Mouse (Mus musculus) CD4-positive, CD25-positive, alpha-beta regulatory T cell, adult 4 months (primary cell): ENCODE results near the gene Fam98b. TPM values are rescaled to one million over a fixed set of nuclear protein-coding genes. Genes with fewer than 3 reads are reported as not detected.

ENCODE experiments used
- ATAC-seq: one replicate; pipeline ENCODE4 v1.8.0; 2017
- polyA plus RNA-seq, 2 experiments: library from polyadenylated mRNA; unstranded; fragments of 100-300 nt; shearing (Covaris generic); gene quantifications; one replicate each; pipeline ENCODE4 v1.2.1; 2017

The Fam98b gene
- polyA plus RNA-seq, 2 experiments from 2014 or later, result 8.8 to 10.6 TPM

DNA sequence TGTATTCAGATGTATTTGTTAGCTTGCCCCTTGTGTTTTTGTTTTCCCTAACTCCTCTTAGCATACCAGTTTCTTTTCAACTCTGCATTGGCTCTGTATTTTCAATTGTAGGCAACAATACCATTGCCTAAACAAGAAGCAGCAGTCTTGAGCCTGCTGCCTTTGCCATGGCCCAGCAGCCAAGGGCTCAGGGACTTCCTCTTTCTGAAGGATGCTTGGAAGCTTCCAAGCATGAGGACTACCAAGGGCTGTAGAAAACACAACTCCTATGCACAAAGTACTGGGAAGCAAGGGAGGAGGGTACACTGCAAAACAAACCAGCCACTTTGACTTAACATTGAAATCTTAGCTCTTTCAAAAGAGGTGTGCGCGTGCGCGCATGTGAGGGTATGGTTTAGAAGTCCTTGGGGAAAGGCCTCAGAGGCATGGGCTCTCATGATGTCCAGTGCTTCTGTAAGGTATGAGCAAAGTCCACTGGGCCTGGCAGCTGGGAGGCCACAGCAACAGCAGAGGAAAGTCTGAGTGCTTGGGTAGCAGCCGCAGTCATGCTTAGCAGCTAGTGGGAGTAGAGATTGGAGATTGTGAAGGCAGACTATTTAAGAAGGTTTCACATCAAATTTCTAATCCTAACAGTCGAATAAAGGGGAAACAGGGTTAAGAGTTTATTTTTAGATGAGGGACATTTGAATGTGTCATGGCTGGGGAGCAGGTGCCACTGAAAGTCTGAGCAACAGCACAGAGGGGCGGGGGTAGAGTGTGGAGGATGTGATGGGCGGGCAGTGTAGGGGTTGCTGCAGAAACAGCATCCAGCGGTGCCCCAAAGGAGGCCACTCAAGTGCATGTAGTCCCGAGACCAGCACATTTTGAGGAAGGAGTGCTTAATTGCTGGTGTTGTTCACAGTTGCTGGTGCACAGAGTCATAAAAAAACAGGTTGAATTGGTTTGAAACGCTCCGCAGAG, 54.1 kb downstream of the Fam98b start:
- ATAC-seq, result peak; percentile 61

DNA sequence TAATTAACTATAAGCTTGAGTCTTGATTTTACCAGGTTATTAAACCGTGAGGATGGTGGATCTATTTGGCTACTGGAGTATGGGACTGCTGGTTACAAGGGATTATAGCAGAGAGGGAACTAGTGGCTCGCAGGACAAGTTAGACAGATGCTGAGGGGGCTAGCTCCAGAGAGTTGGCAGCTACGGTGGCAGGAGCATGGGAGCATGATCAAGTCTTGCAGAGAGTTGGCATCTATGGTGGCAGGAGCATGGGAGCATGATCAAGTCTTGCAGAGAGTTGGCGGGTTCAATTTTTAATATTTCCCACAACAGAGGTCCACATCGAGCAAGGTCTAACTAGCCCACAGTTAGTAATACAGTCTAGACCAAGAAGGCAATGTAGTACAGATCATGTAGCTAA, 55.4 kb downstream of the Fam98b start:
- no peak for ATAC-seq

DNA sequence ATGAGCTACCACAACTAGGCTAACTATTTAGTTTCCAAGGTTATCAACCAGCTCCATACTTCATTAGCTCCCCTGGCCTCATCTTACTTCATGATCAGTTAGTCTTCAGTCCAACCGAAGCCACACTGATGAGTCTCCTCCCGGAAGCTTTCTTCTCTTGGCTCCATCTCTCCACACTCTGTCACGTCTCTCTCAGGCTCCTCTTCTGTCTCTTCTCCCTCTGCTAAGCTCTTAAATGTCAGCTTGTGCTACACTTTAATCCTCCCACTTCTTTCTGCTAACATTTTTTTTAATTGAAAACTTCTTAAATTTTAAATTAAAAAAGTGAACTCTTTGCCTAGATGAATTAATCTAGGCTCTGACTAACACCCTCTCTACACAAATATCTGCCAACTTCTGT, 58.4 kb downstream of the Fam98b start:
- no peak for ATAC-seq

DNA sequence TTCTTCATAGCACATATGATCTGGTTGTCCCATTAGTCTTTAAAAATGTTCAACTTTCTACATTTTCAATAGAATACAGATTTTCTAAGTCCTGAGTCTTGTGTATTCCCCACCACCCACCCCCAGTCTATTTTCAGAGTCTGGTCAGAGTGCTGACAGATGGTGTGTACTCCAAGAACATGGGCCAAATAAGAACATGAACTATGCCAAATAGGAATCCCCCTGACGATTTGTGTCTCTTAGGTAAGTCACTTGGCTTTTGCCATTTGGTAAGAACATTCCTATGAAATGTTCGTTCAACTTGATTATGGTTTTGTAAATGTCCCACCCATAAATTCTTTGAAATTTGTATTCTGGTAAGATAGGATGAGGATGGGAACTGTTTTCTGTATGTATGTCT, 59.5 kb downstream of the Fam98b start:
- no peak for ATAC-seq

DNA sequence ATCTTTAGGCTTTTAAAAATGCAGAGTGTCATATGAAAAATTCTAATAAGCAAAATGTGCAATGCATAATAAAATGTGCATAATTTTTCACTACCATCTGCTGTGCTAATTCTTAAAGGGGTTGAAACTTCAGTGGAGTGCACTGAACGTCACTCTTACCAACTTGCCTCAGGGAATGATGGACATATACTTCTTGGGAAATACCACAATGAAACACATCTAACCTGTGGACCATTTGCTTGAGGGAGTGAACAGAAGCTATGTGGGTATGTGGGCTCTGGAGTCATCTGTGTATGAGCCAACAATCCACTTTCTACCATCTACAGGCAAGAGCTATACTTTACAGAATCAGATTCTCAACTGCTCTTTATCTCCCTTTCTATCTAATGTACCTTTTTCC, 61.8 kb downstream of the Fam98b start:
- ATAC-seq, result no peak

DNA sequence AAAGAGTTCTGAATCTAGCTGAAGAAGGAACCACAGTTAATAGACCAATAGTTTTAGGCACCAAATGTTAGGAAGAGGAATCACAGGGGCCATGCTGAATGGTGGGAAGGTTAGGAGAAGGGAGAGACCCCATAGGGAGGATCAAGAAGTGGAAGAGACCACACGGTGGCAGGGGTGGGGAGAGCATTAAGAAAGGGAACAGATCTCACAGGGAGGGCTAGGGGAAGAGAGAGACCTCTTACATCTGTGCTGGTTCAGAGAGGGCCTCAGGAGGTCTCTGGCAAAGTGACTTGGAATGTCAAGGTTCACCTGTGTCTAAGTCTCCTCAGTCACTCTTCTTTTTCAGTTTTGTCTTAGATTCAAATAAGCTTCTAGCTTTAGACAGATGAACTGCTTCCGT, 62.5 kb downstream of the Fam98b start:
- no peak for ATAC-seq

DNA sequence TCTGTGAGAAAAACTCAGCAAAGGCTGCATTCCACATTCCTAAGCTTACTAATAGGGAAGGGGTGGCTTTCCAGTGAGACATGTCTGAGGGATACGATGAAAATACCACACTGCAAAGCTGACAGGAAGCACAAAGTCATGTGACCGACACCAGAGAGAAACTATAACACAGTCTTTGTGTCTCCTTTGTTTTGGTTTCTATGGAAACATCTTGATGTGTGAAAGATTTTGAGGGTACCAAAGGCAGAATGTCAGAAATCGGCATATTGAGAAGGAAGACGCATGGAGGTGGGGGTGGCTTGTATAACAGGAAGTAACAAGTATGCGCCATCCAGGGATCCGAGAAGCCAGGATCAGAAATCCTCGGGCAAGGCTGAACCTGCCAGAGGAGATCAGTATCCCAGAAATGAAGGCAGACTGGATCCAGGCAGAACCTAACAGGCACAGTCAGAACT, 62.9 kb downstream of the Fam98b start:
- peak; percentile 86 for ATAC-seq

DNA sequence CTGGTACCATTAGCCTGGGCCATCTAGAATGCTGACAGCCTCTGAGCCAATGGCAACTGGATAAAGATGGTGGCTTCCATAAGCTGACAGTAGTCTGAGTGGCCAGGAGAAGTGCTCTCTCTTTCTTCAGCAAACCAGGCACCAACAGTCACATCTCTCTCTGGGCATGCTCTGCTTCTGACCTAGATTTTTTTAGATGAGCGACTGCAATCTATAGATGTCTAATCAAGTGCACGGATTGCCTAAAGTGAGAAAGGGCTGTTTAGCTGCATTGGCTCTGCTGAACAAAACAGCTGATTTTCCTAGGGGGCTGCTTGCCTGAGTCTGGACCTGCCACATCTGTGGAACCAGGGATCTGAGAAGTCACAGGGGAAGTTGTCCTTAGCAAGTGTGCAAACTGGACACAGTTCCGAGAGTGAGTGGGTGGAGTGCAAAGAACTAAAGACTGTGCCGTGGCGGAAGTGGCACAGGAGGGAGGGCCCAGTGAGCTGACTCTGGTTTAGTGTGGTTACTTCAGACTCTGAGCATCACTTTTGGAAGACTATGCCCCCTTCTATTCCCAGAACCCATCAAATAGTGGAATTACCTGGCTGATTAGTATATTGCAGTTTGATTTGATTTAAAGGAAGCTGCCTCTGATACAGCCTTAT, 64.2 kb downstream of the Fam98b start:
- ATAC-seq, result peak; percentile 79

DNA sequence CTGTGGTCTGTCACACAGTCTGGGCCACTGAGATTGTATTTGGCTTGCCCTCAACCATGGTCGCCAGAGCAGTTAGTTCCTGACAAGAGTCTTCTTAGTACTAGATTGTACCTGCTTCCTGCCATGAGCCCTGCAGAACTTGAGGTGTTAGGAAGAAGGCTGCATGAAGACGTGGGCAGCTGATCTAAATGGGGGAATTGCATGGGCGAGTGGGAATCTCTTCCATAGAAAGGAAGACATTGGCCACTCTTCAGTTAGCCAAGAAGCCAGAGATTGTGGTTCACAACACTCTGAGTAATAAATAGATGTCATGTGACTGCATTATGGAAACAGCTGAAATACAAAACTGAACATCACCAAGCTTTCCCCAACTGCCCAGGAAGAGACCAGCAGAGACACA, 69.5 kb downstream of the Fam98b start:
- no peak for ATAC-seq

Other genes starting within 250 kb of the Fam98b start
- gene Spred1, start 128.4 kb upstream of the Fam98b start, polyA plus RNA-seq, result 1 to 10 TPM; 1.1 to 2.3 TPM
- gene Rasgrp1, start 93.3 kb downstream of the Fam98b start, polyA plus RNA-seq, result 10 to 100 TPM; 66.0 to 79.2 TPM